Mouse (Mus musculus): ENCODE measurements around the gene Polr1e. TPM values are rescaled to one million over a fixed set of nuclear protein-coding genes. Genes with fewer than 3 reads are reported as not detected.
A peak's percentile ranks its signal among the peaks of the same experiment; 100 is the strongest.

The Polr1e gene
- polyA plus RNA-seq, 1 experiment from 2014 or later, result 59.8 TPM

GRCm38 (mm10) chr4:44978175-44978574 is 40.2 kb upstream of the Polr1e start:
- H3K9ac ChIP-seq (replicated peaks; ENCODE audit: low read length), result no peak overlapping the region
- no peaks in the 10 kb centered on the region for H3K36me3 ChIP-seq (replicated peaks; ENCODE audit: control insufficient read depth, insufficient read depth, low read depth, low read length)
- WGBS, result 68% methylated on average over 5 of the region's 5 CpGs
- H3K4me1 ChIP-seq (ENCODE audit: control insufficient read depth, insufficient read depth, low read length), result no peaks in the 10 kb centered on the region
- ATAC-seq (replicated peaks; ENCODE audit: insufficient number of reproducible peaks, low FRiP score, low TSS enrichment, low read depth) (no peak), DNase-seq (ENCODE audit: low spot score) (no peak)
- H3K4me3 ChIP-seq (ENCODE audit: low read depth, low read length), result no peak overlapping the region
- no peak overlapping the region for H3K27ac ChIP-seq (replicated peaks; ENCODE audit: low read depth, low read length)
- H3K9me3 ChIP-seq (replicated peaks; ENCODE audit: control insufficient read depth, low read length), result no peaks in the 10 kb centered on the region
- no peak overlapping the region for H3K4me2 ChIP-seq (ENCODE audit: low read depth, low read length)
- H3K27me3 ChIP-seq (ENCODE audit: control insufficient read depth, insufficient read depth, low read length), result no peaks in the 10 kb centered on the region

- Histone ChIP-seq H3K4me2 (ENCODE audit: low read depth, low read length) (no peak overlapping the region), H3K9ac (replicated peaks; ENCODE audit: low read length) (no peak overlapping the region), H3K4me1 (ENCODE audit: control insufficient read depth, insufficient read depth, low read length) (no peaks in the 10 kb centered on the region), H3K9me3 (replicated peaks; ENCODE audit: control insufficient read depth, low read length) (no peaks in the 10 kb centered on the region), H3K27ac (replicated peaks; ENCODE audit: low read depth, low read length) (no peak overlapping the region), H3K27me3 (ENCODE audit: control insufficient read depth, insufficient read depth, low read length) (no peaks in the 10 kb centered on the region), H3K4me3 (ENCODE audit: low read depth, low read length) (no peak overlapping the region), H3K36me3 (replicated peaks; ENCODE audit: control insufficient read depth, insufficient read depth, low read depth, low read length) (no peaks in the 10 kb centered on the region)
- 76% methylated on average over 7 of the region's 7 CpGs for WGBS
- no peak for ATAC-seq (replicated peaks; ENCODE audit: insufficient number of reproducible peaks, low FRiP score, low TSS enrichment, low read depth)
- no peak for DNase-seq (ENCODE audit: low spot score)
These were observed 38.5 kb upstream of the Polr1e start for GRCm38 (mm10) chr4:44979794-44980338.

- no peaks in the 10 kb centered on the region for H3K36me3 ChIP-seq (replicated peaks; ENCODE audit: control insufficient read depth, insufficient read depth, low read depth, low read length)
- 1% methylated on average over 40 of the region's 40 CpGs for WGBS
- H3K4me3 ChIP-seq (ENCODE audit: low read depth, low read length), result peak within 1 kb of the TSS; percentile 73
- ATAC-seq (replicated peaks; ENCODE audit: insufficient number of reproducible peaks, low FRiP score, low TSS enrichment, low read depth) (peak; percentile 90), DNase-seq (ENCODE audit: low spot score) (peak; percentile 88)
- 0 out of 2 replicates have a peak within 1 kb of the TSS, but pooled peaks have one; percentile 28 for H3K27ac ChIP-seq (replicated peaks; ENCODE audit: low read depth, low read length)
- H3K9ac ChIP-seq (replicated peaks; ENCODE audit: low read length), result peak within 1 kb of the TSS; percentile 85
- H3K9me3 ChIP-seq (replicated peaks; ENCODE audit: control insufficient read depth, low read length), result no peaks in the 10 kb centered on the region
- no peaks in the 10 kb centered on the region for H3K4me1 ChIP-seq (ENCODE audit: control insufficient read depth, insufficient read depth, low read length)
- no peaks in the 10 kb centered on the region for H3K27me3 ChIP-seq (ENCODE audit: control insufficient read depth, insufficient read depth, low read length)
- H3K4me2 ChIP-seq (ENCODE audit: low read depth, low read length), result peak within 1 kb of the TSS; percentile 97
These were observed 37.0 kb upstream of the Polr1e start, which contains the start of gene Grhpr for GRCm38 (mm10) chr4:44981280-44981973. TSS of gene Grhpr (plus strand) at chr4:44981395.

- 17% methylated on average over 5 of the region's 5 CpGs for WGBS
- H3K27ac ChIP-seq (replicated peaks; ENCODE audit: low read depth, low read length), result no peak overlapping the region
- no peaks in the 10 kb centered on the region for H3K4me1 ChIP-seq (ENCODE audit: control insufficient read depth, insufficient read depth, low read length)
- H3K9me3 ChIP-seq (replicated peaks; ENCODE audit: control insufficient read depth, low read length), result no peaks in the 10 kb centered on the region
- peak overlapping the region; percentile 73 for H3K4me3 ChIP-seq (ENCODE audit: low read depth, low read length)
- H3K27me3 ChIP-seq (ENCODE audit: control insufficient read depth, insufficient read depth, low read length), result no peaks in the 10 kb centered on the region
- peak overlapping the region; percentile 85 for H3K9ac ChIP-seq (replicated peaks; ENCODE audit: low read length)
- DNase-seq (ENCODE audit: low spot score) (peak; percentile 12), ATAC-seq (replicated peaks; ENCODE audit: insufficient number of reproducible peaks, low FRiP score, low TSS enrichment, low read depth) (no peak)
- H3K4me2 ChIP-seq (ENCODE audit: low read depth, low read length), result peak overlapping the region; percentile 97
- no peaks in the 10 kb centered on the region for H3K36me3 ChIP-seq (replicated peaks; ENCODE audit: control insufficient read depth, insufficient read depth, low read depth, low read length)
These were observed 36.5 kb upstream of the Polr1e start for GRCm38 (mm10) chr4:44981974-44982287.

GRCm38 (mm10) chr4:44982440-44983130 is 35.8 kb upstream of the Polr1e start:
- 0 out of 2 replicates have a peak overlapping the region, but pooled peaks have one; percentile 85 for H3K9ac ChIP-seq (replicated peaks; ENCODE audit: low read length)

GRCm38 (mm10) chr4:44983131-44983740 is 35.1 kb upstream of the Polr1e start:
- Histone ChIP-seq H3K4me3 (ENCODE audit: low read depth, low read length) (no peak overlapping the region), H3K27ac (replicated peaks; ENCODE audit: low read depth, low read length) (no peak overlapping the region), H3K9me3 (replicated peaks; ENCODE audit: control insufficient read depth, low read length) (no peaks in the 10 kb centered on the region), H3K4me1 (ENCODE audit: control insufficient read depth, insufficient read depth, low read length) (no peaks in the 10 kb centered on the region), H3K36me3 (replicated peaks; ENCODE audit: control insufficient read depth, insufficient read depth, low read depth, low read length) (no peaks in the 10 kb centered on the region), H3K9ac (replicated peaks; ENCODE audit: low read length) (no peak overlapping the region), H3K4me2 (ENCODE audit: low read depth, low read length) (no peak overlapping the region), H3K27me3 (ENCODE audit: control insufficient read depth, insufficient read depth, low read length) (no peaks in the 10 kb centered on the region)
- DNase-seq (ENCODE audit: low spot score) (no peak), ATAC-seq (replicated peaks; ENCODE audit: insufficient number of reproducible peaks, low FRiP score, low TSS enrichment, low read depth) (no peak)
- WGBS, result 88% methylated on average over 10 of the region's 10 CpGs

More at GRCm38 (mm10) chr4:44982440-44983130, 35.8 kb upstream of the Polr1e start:
- H3K9me3 ChIP-seq (replicated peaks; ENCODE audit: control insufficient read depth, low read length), result no peaks in the 10 kb centered on the region
- WGBS, result 75% methylated on average over 11 of the region's 11 CpGs
- H3K27me3 ChIP-seq (ENCODE audit: control insufficient read depth, insufficient read depth, low read length), result no peaks in the 10 kb centered on the region
- no peak overlapping the region for H3K4me3 ChIP-seq (ENCODE audit: low read depth, low read length)
- DNase-seq (ENCODE audit: low spot score) (no peak), ATAC-seq (replicated peaks; ENCODE audit: insufficient number of reproducible peaks, low FRiP score, low TSS enrichment, low read depth) (no peak)
- no peak overlapping the region for H3K27ac ChIP-seq (replicated peaks; ENCODE audit: low read depth, low read length)
- H3K36me3 ChIP-seq (replicated peaks; ENCODE audit: control insufficient read depth, insufficient read depth, low read depth, low read length), result no peaks in the 10 kb centered on the region
- H3K4me1 ChIP-seq (ENCODE audit: control insufficient read depth, insufficient read depth, low read length), result no peaks in the 10 kb centered on the region
- no peak overlapping the region for H3K4me2 ChIP-seq (ENCODE audit: low read depth, low read length)

- Histone ChIP-seq H3K36me3 (replicated peaks; ENCODE audit: control insufficient read depth, insufficient read depth, low read depth, low read length) (peaks cover 6% of the 10 kb centered on the region), H3K4me2 (ENCODE audit: low read depth, low read length) (no peak overlapping the region)
- WGBS, result 81% methylated on average over 5 of the region's 5 CpGs
These were observed 27.8 kb upstream of the Polr1e start for GRCm38 (mm10) chr4:44990560-44990959.

More at GRCm38 (mm10) chr4:44990560-44990959, 27.8 kb upstream of the Polr1e start:
- no peak overlapping the region for H3K9ac ChIP-seq (replicated peaks; ENCODE audit: low read length)
- ATAC-seq (replicated peaks; ENCODE audit: insufficient number of reproducible peaks, low FRiP score, low TSS enrichment, low read depth), result no peak
- no peaks in the 10 kb centered on the region for H3K27me3 ChIP-seq (ENCODE audit: control insufficient read depth, insufficient read depth, low read length)
- no peak overlapping the region for H3K4me3 ChIP-seq (ENCODE audit: low read depth, low read length)
- H3K9me3 ChIP-seq (replicated peaks; ENCODE audit: control insufficient read depth, low read length), result no peaks in the 10 kb centered on the region
- no peaks in the 10 kb centered on the region for H3K4me1 ChIP-seq (ENCODE audit: control insufficient read depth, insufficient read depth, low read length)
- DNase-seq (ENCODE audit: low spot score), result no peak
- no peak overlapping the region for H3K27ac ChIP-seq (replicated peaks; ENCODE audit: low read depth, low read length)
